ENCODE assay signal across 9 mouse cellular contexts in the genomic region with DNA sequence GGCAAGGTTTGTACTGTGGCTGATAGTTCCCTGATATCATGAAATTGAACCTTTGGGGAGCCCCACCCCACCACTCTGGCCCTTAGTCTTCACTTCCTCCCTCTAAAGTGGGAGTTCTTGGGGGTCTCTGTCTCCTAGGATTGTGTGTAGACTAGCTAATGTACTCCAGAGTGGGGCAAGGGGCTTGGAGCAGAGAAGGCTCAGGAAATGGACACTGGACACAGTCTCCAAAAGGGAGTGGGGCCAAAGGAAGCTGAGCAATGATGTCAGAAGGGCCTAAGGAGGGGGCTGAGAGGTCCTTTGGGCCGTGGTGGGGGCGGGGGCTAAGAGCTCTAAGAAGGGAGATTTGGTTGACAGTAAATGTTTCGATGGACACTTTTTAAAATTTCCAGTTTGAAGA. TPM values are rescaled to one million over a fixed set of nuclear protein-coding genes. Genes with fewer than 3 reads are reported as not detected.
DNase-seq lines count a peak whose midpoint lies in the region; ATAC-seq lines count a peak whose summit lies in the region.
"Had no signal": no experiment of that assay in that cellular context is flagged by ENCODE, and none has a peak within 500 bp of the region (broad histone marks: within the 10 kb centered on the region; RNA-seq: fewer than 3 reads in every experiment).

No protein-coding gene starts in this region.

- ATAC-seq in embryonic facial prominence, embryonic 14.5 days (ENCODE audit: low read depth), result no peak
- ATAC-seq in intestine, embryonic 16.5 days, result no peak
- no peak for ATAC-seq in neural tube, embryonic 12.5 days (ENCODE audit: low FRiP score, low read depth)

- DNase-seq in kidney, postnatal 10 days, result peak; percentile 40
- no peak for DNase-seq in kidney, adult 8-10 months
- no peak for DNase-seq in embryonic facial prominence, embryonic 14.5 days (ENCODE audit: low spot score)
- no peak for DNase-seq in thymus, postnatal 10 days (ENCODE audit: low spot score in 2 of 2)
- DNase-seq in layer of hippocampus, postnatal 36 days, result no peak
- no peak for DNase-seq in B cell, adult 2 months

- H3K4me2 ChIP-seq in embryonic facial prominence, embryonic 14.5 days (ENCODE audit: low read depth, low read length), result peak overlapping the region; percentile 63
- peak overlapping the region; percentile 91 for H3K4me2 ChIP-seq in intestine, embryonic 16.5 days (ENCODE audit: low read depth, low read length)
- peak overlapping the region; percentile 88 for H3K4me2 ChIP-seq in neural tube, embryonic 12.5 days (replicated peaks)

- H3K4me1 ChIP-seq in embryonic facial prominence, embryonic 14.5 days (ENCODE audit: control insufficient read depth, insufficient read depth, low read length), result peaks cover 54% of the 10 kb centered on the region
- peaks cover 56% of the 10 kb centered on the region for H3K4me1 ChIP-seq in intestine, embryonic 16.5 days (ENCODE audit: control insufficient read depth, insufficient read depth, low read length)
- peaks cover 40% of the 10 kb centered on the region for H3K4me1 ChIP-seq in neural tube, embryonic 12.5 days

- 81% methylated on average over 3 of the region's 3 CpGs for WGBS in embryonic facial prominence, embryonic 14.5 days
- 71% methylated on average over 3 of the region's 3 CpGs for WGBS in intestine, embryonic 16.5 days
- 93% methylated on average over 3 of the region's 3 CpGs for WGBS in neural tube, embryonic 12.5 days

- no peaks in the 10 kb centered on the region for H3K27me3 ChIP-seq in embryonic facial prominence, embryonic 14.5 days (replicated peaks; ENCODE audit: control insufficient read depth, insufficient read depth, low read length)
- 0 out of 2 replicates have a peak, but pooled peaks cover 4% of the 10 kb centered on the region for H3K27me3 ChIP-seq in intestine, embryonic 16.5 days (replicated peaks; ENCODE audit: control insufficient read depth, insufficient read depth, low read length)
- no peaks in the 10 kb centered on the region for H3K27me3 ChIP-seq in neural tube, embryonic 12.5 days (replicated peaks)

- no peaks in the 10 kb centered on the region for H3K9me3 ChIP-seq in embryonic facial prominence, embryonic 14.5 days (ENCODE audit: control insufficient read depth, low read length)
- H3K9me3 ChIP-seq in intestine, embryonic 16.5 days (ENCODE audit: control insufficient read depth, low read length), result no peaks in the 10 kb centered on the region
- H3K9me3 ChIP-seq in neural tube, embryonic 12.5 days, result no peaks in the 10 kb centered on the region

- no peak overlapping the region; the same call in none of the 2 replicates for H3K27ac ChIP-seq in embryonic facial prominence, embryonic 14.5 days (replicated peaks; ENCODE audit: low read depth, low read length)
- no peak overlapping the region for H3K27ac ChIP-seq in intestine, embryonic 16.5 days (ENCODE audit: low read length)
- no peak overlapping the region for H3K27ac ChIP-seq in neural tube, embryonic 12.5 days

- peaks cover 24% of the 10 kb centered on the region; the same call in 1 of the 2 replicates for H3K36me3 ChIP-seq in embryonic facial prominence, embryonic 14.5 days (ENCODE audit: control insufficient read depth, insufficient read depth, low read length)
- no peaks in the 10 kb centered on the region for H3K36me3 ChIP-seq in intestine, embryonic 16.5 days (ENCODE audit: control insufficient read depth, insufficient read depth, low read length)
- H3K36me3 ChIP-seq in neural tube, embryonic 12.5 days, result peaks cover 5% of the 10 kb centered on the region

- peak overlapping the region; percentile 73 for H3K4me3 ChIP-seq in embryonic facial prominence, embryonic 14.5 days (ENCODE audit: low read depth, low read length)
- peak overlapping the region; percentile 89 for H3K4me3 ChIP-seq in intestine, embryonic 16.5 days (ENCODE audit: low read length)
- peak overlapping the region; percentile 83; the same call in 1 of the 2 replicates for H3K4me3 ChIP-seq in neural tube, embryonic 12.5 days

- H3K9ac ChIP-seq in embryonic facial prominence, embryonic 14.5 days (ENCODE audit: low read depth, low read length), result peak overlapping the region; percentile 86
- peak overlapping the region; percentile 98 for H3K9ac ChIP-seq in intestine, embryonic 16.5 days (ENCODE audit: low read depth, low read length)
- H3K9ac ChIP-seq in neural tube, embryonic 12.5 days, result 0 out of 2 replicates have a peak overlapping the region, but pooled peaks have one; percentile 89

RNA-seq across cellular contexts. Expression of gene Cd81, which starts 2.5 kb away (rescaled TPM):
- 635 and 636 TPM in 2 replicates for polyA plus RNA-seq in embryonic facial prominence, embryonic 14.5 days (2014; fragmentation: Nextera tagmentation; extraction: Ambion mirVana)
- polyA plus RNA-seq in intestine, embryonic 16.5 days (2015; fragmentation: Nextera tagmentation; extraction: Ambion mirVana), result 391 and 421 TPM in 2 replicates
- 255 and 258 TPM in 2 replicates for polyA plus RNA-seq in neural tube, embryonic 12.5 days (2016; fragmentation: Nextera tagmentation; extraction: Ambion mirVana)
- total RNA-seq in layer of hippocampus, postnatal 36 days (2021), result 100 to 1,000 TPM; 441 to 447 TPM

RNA-seq across cellular contexts. Expression of gene Tssc4, which starts 14.0 kb away (rescaled TPM):
- polyA plus RNA-seq in embryonic facial prominence, embryonic 14.5 days (2014; fragmentation: Nextera tagmentation; extraction: Ambion mirVana), result 52.2 and 66.7 TPM in 2 replicates
- polyA plus RNA-seq in intestine, embryonic 16.5 days (2015; fragmentation: Nextera tagmentation; extraction: Ambion mirVana), result 67.9 and 74.7 TPM in 2 replicates
- polyA plus RNA-seq in neural tube, embryonic 12.5 days (2016; fragmentation: Nextera tagmentation; extraction: Ambion mirVana), result 91.7 and 96.3 TPM in 2 replicates
- total RNA-seq in layer of hippocampus, postnatal 36 days (2021), result 10 to 100 TPM; 40.0 to 46.3 TPM

RNA-seq across cellular contexts. Expression of gene Trpm5, which starts 39.4 kb away (rescaled TPM):
- polyA plus RNA-seq in embryonic facial prominence, embryonic 14.5 days (2014; fragmentation: Nextera tagmentation; extraction: Ambion mirVana), result 14.7 and 18.2 TPM in 2 replicates
- 7.9 and 8.0 TPM in 2 replicates for polyA plus RNA-seq in intestine, embryonic 16.5 days (2015; fragmentation: Nextera tagmentation; extraction: Ambion mirVana)
- 1.8 and 2.2 TPM in 2 replicates for polyA plus RNA-seq in neural tube, embryonic 12.5 days (2016; fragmentation: Nextera tagmentation; extraction: Ambion mirVana)
- not detected for total RNA-seq in layer of hippocampus, postnatal 36 days (2021)
- total RNA-seq: monocyte, adult 5-6 weeks had no signal

RNA-seq across cellular contexts. Expression of gene Tspan32, which starts 50.2 kb away (rescaled TPM):
- polyA plus RNA-seq in embryonic facial prominence, embryonic 14.5 days (2014; fragmentation: Nextera tagmentation; extraction: Ambion mirVana), result 3.5 TPM in 2 replicates
- 2.4 and 3.1 TPM in 2 replicates for polyA plus RNA-seq in intestine, embryonic 16.5 days (2015; fragmentation: Nextera tagmentation; extraction: Ambion mirVana)
- polyA plus RNA-seq in neural tube, embryonic 12.5 days (2016; fragmentation: Nextera tagmentation; extraction: Ambion mirVana), result 1.4 and 2.2 TPM in 2 replicates
- under 1 TPM in 1 of 2 experiments, not detected in 1; 0.23 TPM for total RNA-seq in layer of hippocampus, postnatal 36 days (2021)

RNA-seq across cellular contexts. Expression of gene Kcnq1, which starts 51.2 kb away (rescaled TPM):
- polyA plus RNA-seq in embryonic facial prominence, embryonic 14.5 days (2014; fragmentation: Nextera tagmentation; extraction: Ambion mirVana), result 1.9 and 2.0 TPM in 2 replicates
- 9.7 and 10.8 TPM in 2 replicates for polyA plus RNA-seq in intestine, embryonic 16.5 days (2015; fragmentation: Nextera tagmentation; extraction: Ambion mirVana)
- polyA plus RNA-seq in neural tube, embryonic 12.5 days (2016; fragmentation: Nextera tagmentation; extraction: Ambion mirVana), result 0.99 and 2.0 TPM in 2 replicates
- total RNA-seq in layer of hippocampus, postnatal 36 days (2021), result 1 to 10 TPM in 1 of 2 experiments, under 1 TPM in 1; 0.55 to 1.1 TPM
- total RNA-seq: monocyte, adult 5-6 weeks had no signal
